Mouse (Mus musculus): Measurements from ENCODE around the gene Olfr735. TPM values are rescaled to one million over a fixed set of nuclear protein-coding genes. Genes with fewer than 3 reads are reported as not detected.

Gene Olfr735
- polyA plus RNA-seq (2021): not detected

GRCm38 (mm10) chr14:50348796-50349195 is at the start of gene Olfr735:
Olfr735 (minus strand) TSS chr14:50348872.
- POLR2A ChIA-PET: no interaction called here

DNA sequence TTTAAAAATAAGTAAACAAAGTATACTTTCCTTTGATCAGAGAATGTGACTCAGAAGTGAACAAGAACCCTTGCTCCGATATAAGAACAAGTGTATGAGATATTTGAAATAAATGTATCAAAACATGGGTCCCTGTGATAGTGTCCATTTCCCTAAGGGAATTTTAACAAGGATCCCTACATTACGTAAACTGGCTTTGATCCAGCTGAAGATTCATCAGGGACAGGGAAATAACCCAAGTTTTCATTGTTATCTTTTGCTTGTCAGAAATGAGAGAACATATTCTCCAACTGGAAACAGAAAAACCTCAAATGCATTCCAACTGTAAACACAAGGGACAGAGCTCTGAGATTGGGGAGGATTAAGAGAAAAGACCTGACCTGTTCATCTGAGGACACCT is 32.2 kb upstream of the Olfr735 start, which contains the start of gene Olfr736:
TSS of gene Olfr736 (plus strand) at position 301 of the 400 bp plus-strand sequence.
- CTCF ChIA-PET: no interaction called here
- H3K27me3 ChIP-seq: no peaks in the 10 kb centered on the region
- POLR2A ChIA-PET: no interaction called here
- no peak for TF ChIP-seq CTCF (IDR thresholded peaks at IDR 0.05)
- ATAC-seq (no peak), DNase-seq (ENCODE audit: low read depth, low spot score) (no peak)
- in situ Hi-C loops (cut with MboI; ENCODE audit: low pct_unique_long_range_greater_than_20kb): no loop called here

More at GRCm38 (mm10) chr14:50348796-50349195, at the start of gene Olfr735:
- ATAC-seq: no peak
- H3K27me3 ChIP-seq: no peaks in the 10 kb centered on the region
- CTCF ChIA-PET: no interaction called here
- TF ChIP-seq CTCF (IDR thresholded peaks at IDR 0.05): no peak
- in situ Hi-C loops (cut with MboI; ENCODE audit: low pct_unique_long_range_greater_than_20kb): no loop called here
- no peak for DNase-seq (ENCODE audit: low read depth, low spot score)

GRCm38 (mm10) chr14:50363561-50363960 is 14.9 kb upstream of the Olfr735 start:
- TF ChIP-seq CTCF (IDR thresholded peaks at IDR 0.05): no peak
- in situ Hi-C loops (cut with MboI; ENCODE audit: low pct_unique_long_range_greater_than_20kb): no loop called here
- no peak for DNase-seq (ENCODE audit: low read depth, low spot score)
- CTCF ChIA-PET: no interaction called here
- no peaks in the 10 kb centered on the region for H3K27me3 ChIP-seq
- no peak for ATAC-seq
- POLR2A ChIA-PET: no interaction called here

DNA sequence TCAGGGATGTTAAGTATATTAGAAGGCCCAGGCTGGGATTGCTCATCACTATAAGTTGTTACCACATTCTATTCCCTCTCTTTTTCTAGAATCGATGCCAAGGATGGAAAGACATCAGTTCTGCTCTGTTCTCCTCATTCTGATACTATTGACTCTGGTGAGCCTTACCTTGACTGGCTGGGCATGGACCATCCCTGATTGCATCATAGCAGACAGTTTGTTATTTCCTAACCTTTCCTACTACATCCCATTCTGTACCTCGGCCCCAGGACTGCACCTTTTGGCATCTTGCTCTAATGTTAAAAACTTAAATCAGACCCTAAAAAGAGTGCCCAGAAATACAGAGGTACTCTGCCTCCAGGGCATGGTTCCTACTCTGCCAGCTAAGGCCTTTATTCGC is 11.8 kb upstream of the Olfr735 start:
- H3K27me3 ChIP-seq: no peaks in the 10 kb centered on the region
- DNase-seq (ENCODE audit: low read depth, low spot score) (no peak), ATAC-seq (no peak)
- CTCF ChIA-PET: no interaction called here
- no peak for TF ChIP-seq CTCF (IDR thresholded peaks at IDR 0.05)
- POLR2A ChIA-PET: no interaction called here
- in situ Hi-C loops (cut with MboI; ENCODE audit: low pct_unique_long_range_greater_than_20kb): no loop called here

DNA sequence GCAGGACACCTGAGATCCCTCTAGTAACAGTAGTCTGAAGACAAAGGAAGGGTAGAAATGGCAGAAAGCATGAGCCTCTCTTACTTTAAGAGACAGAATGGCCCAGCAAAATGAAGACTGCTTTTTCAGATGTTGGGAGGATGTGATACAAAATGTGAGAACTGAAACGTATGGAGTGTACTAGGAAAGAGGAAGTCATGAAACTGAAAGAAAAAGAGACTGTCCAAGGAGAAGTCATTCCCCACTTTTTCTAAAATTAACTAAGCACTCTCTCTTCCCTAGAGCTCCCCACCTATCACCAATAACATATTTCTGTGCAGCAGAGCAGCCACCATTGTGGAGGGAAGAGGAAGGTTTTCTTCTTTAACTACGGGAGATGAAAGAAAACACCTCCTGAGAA is 8.9 kb upstream of the Olfr735 start, which contains the start of gene Tlr11:
TSS of gene Tlr11 (plus strand) at position 322 of the 400 bp plus-strand sequence.
- in situ Hi-C loops (cut with MboI; ENCODE audit: low pct_unique_long_range_greater_than_20kb): no loop called here
- POLR2A ChIA-PET: no interaction called here
- DNase-seq (ENCODE audit: low read depth, low spot score) (no peak), ATAC-seq (no peak)
- no peaks in the 10 kb centered on the region for H3K27me3 ChIP-seq
- CTCF ChIA-PET: no interaction called here
- TF ChIP-seq CTCF (IDR thresholded peaks at IDR 0.05): no peak

DNA sequence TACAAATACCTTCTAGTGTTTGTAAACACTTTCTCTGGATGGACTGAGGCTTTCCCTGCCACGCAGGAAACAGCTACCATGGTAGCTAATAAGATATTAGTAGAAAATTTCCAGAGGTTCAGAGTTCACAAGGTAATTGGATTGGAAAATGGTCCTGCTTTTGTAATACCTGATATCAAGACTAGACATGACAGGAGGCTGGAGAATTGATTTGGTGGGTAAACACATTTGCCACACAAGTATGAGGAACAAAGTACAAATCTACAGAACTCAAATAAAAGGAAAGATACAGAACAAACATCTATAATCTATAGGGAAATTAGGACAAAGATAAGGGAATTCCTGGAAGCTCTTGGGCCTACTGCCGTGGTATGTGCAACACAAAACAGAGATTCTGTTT is 8.1 kb upstream of the Olfr735 start:
- H3K27me3 ChIP-seq: no peaks in the 10 kb centered on the region
- TF ChIP-seq CTCF (IDR thresholded peaks at IDR 0.05): no peak
- DNase-seq (ENCODE audit: low read depth, low spot score): no peak
- ChIA-PET CTCF (no interaction called here), POLR2A (no interaction called here)
- in situ Hi-C loops (cut with MboI; ENCODE audit: low pct_unique_long_range_greater_than_20kb): no loop called here
- ATAC-seq: no peak

DNA sequence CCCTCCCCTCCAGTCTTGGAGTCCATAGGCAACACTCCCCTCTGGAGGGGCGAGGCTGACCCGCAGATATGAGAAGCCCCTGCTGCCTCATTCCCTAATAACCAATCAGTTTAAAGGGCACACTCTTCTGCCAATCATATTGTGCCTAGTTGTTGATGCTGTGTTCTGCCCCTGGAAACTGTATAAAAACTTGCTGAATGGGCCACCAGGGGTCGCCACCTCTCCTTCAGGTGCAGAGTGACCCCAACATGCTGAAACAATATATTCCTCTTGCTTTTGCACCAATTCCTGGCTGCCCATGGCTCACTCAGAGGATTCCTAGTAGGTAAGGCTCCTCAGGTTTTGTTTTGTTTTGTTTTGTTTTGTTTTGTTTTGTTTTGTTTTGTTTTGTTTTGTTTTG is 3.8 kb upstream of the Olfr735 start:
- no peak for ATAC-seq
- CTCF ChIA-PET: no interaction called here

DNA sequence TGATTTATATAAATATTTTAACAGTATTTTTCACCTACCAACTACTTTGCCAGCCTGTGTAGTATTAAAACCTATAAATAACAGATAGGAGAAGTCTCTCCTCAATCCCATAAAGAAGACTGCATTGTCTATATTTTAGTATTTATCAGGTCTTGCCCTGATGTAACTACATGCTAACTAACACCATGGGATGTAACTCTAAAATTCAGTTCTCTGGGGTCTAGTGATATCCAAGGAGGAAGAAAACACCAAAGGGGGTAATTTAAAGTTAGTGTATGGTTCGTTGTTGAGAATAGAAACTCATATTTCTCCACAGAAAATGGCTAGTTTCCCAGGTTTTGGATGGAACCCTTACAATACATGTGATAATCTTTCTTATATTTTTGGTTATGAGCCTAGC is 22.0 kb downstream of the Olfr735 start, which contains the start of gene Olfr734:
TSS of gene Olfr734 (minus strand) at position 101 of the 400 bp plus-strand sequence.
- in situ Hi-C loops (cut with MboI; ENCODE audit: low pct_unique_long_range_greater_than_20kb): no loop called here
- POLR2A ChIA-PET: no interaction called here
- no peak for ATAC-seq
- TF ChIP-seq CTCF (IDR thresholded peaks at IDR 0.05): no peak
- CTCF ChIA-PET: no interaction called here
- H3K27me3 ChIP-seq: no peaks in the 10 kb centered on the region
- DNase-seq (ENCODE audit: low read depth, low spot score): no peak

More for the DNA sequence above, 3.8 kb upstream of the Olfr735 start:
- no peak for DNase-seq (ENCODE audit: low read depth, low spot score)
- TF ChIP-seq CTCF (IDR thresholded peaks at IDR 0.05): peak; percentile 51
- in situ Hi-C loops (cut with MboI; ENCODE audit: low pct_unique_long_range_greater_than_20kb): no loop called here
- POLR2A ChIA-PET: no interaction called here
- H3K27me3 ChIP-seq: no peaks in the 10 kb centered on the region

DNA sequence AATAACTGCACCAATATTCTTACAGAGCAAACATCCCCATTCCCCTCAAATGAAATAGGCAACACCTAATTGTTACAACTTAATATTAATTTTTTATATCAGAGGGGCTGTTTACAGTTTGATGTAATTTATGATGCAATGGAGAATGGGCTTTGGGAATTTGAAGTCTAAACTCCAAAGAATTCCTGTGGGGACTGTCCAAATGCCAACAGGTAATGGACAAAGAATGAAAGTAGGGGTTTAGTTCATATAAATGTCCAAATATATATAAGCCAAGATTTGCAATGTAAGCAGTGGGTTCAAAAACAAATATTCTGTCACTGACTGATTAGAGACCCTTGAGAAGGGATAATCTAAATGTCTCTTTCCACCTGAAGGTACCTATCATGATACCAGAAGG is 47.2 kb downstream of the Olfr735 start, which contains the start of gene Olfr733:
TSS of gene Olfr733 (minus strand) at position 101 of the 400 bp plus-strand sequence.
- ChIA-PET CTCF (no interaction called here), POLR2A (no interaction called here)
- ATAC-seq (no peak), DNase-seq (ENCODE audit: low read depth, low spot score) (no peak)
- TF ChIP-seq CTCF (IDR thresholded peaks at IDR 0.05): no peak
- in situ Hi-C loops (cut with MboI; ENCODE audit: low pct_unique_long_range_greater_than_20kb): no loop called here
- H3K27me3 ChIP-seq: no peaks in the 10 kb centered on the region

Other genes starting within 250 kb of the Olfr735 start
- gene Olfr727, start 225.7 kb downstream of the Olfr735 start, polyA plus RNA-seq (2021): not detected
- not detected for gene Olfr728, start 206.2 kb downstream of the Olfr735 start, polyA plus RNA-seq (2021)
- not detected for gene Olfr729, start 196.0 kb downstream of the Olfr735 start, polyA plus RNA-seq (2021)
- gene Olfr730, start 160.7 kb downstream of the Olfr735 start, polyA plus RNA-seq (2021): not detected
- gene Olfr731, start 107.0 kb downstream of the Olfr735 start, polyA plus RNA-seq (2021): not detected
- gene Olfr732, start 64.7 kb downstream of the Olfr735 start, polyA plus RNA-seq (2021): not detected
- gene Olfr733, start 47.4 kb downstream of the Olfr735 start, polyA plus RNA-seq (2021): not detected
- not detected for gene Olfr734, start 22.1 kb downstream of the Olfr735 start, polyA plus RNA-seq (2021)
- not detected for gene Tlr11, start 9.0 kb upstream of the Olfr735 start, polyA plus RNA-seq (2021)
- not detected for gene Olfr736, start 32.3 kb upstream of the Olfr735 start, polyA plus RNA-seq (2021)
- not detected for gene Olfr738, start 58.7 kb upstream of the Olfr735 start, polyA plus RNA-seq (2021)
- gene Olfr739, start 69.8 kb upstream of the Olfr735 start, polyA plus RNA-seq (2021): not detected
- not detected for gene Olfr740, start 96.7 kb upstream of the Olfr735 start, polyA plus RNA-seq (2021)
- gene Olfr741, start 123.9 kb upstream of the Olfr735 start, polyA plus RNA-seq (2021): not detected
- gene Olfr742, start 154.7 kb upstream of the Olfr735 start, polyA plus RNA-seq (2021): not detected
- gene Olfr743, start 173.0 kb upstream of the Olfr735 start, polyA plus RNA-seq (2021): not detected

Measured in Patski (cell line).